Mouse (Mus musculus): ENCODE measurements at regions not wholly inside any gene's neighbourhood (a gene's known extent, or its start where the extent isn't known, plus 50 kb on each side); places are given as distances from the start of the nearest gene placed in this dataset.

- ATAC-seq (ENCODE audit: insufficient read depth, low read depth) = no peak
- Histone ChIP-seq H3K4me1 (ENCODE audit: control insufficient read depth, insufficient read depth) (no peaks in the 10 kb centered on the region), H3K4me3 (ENCODE audit: low read depth, low read length) (no peak overlapping the region), H3K27me3 (ENCODE audit: control insufficient read depth, insufficient read depth, low read length) (no peaks in the 10 kb centered on the region), H3K9me3 (replicated peaks; ENCODE audit: control insufficient read depth, low read length) (no peaks in the 10 kb centered on the region), H3K4me2 (ENCODE audit: low read depth, low read length) (no peak overlapping the region), H3K9ac (replicated peaks; ENCODE audit: low read depth, low read length) (no peak overlapping the region), H3K27ac (ENCODE audit: low read depth) (no peak overlapping the region), H3K36me3 (replicated peaks; ENCODE audit: control insufficient read depth, insufficient read depth, low read length) (no peaks in the 10 kb centered on the region)
- WGBS = 48% methylated on average over 6 of the region's 6 CpGs
- TF ChIP-seq CTCF (IDR thresholded peaks at IDR 0.05; ENCODE audit: low read depth) (no peak), EP300 (IDR thresholded peaks at IDR 0.05; ENCODE audit: low read depth) (no peak)
- no peak for DNase-seq (ENCODE audit: low spot score)
Observed at GRCm38 (mm10) chr1:124845681-124846080, 589.8 kb downstream of the Actr3 start.

- H3K9ac ChIP-seq (replicated peaks; ENCODE audit: low read depth, low read length) = no peak overlapping the region
- H3K36me3 ChIP-seq (replicated peaks; ENCODE audit: control insufficient read depth, insufficient read depth, low read length) = no peaks in the 10 kb centered on the region
- no peak overlapping the region for H3K27ac ChIP-seq (ENCODE audit: low read depth)
- no peaks in the 10 kb centered on the region for H3K27me3 ChIP-seq (ENCODE audit: control insufficient read depth, insufficient read depth, low read length)
- ATAC-seq (ENCODE audit: insufficient read depth, low read depth) (no peak), DNase-seq (ENCODE audit: low spot score) (no peak)
- WGBS = 72% methylated on average over 7 of the region's 7 CpGs
- H3K4me2 ChIP-seq (ENCODE audit: low read depth, low read length) = no peak overlapping the region
- no peaks in the 10 kb centered on the region; the same call in 1 of the 2 replicates for H3K9me3 ChIP-seq (replicated peaks; ENCODE audit: control insufficient read depth, low read length)
- no peaks in the 10 kb centered on the region for H3K4me1 ChIP-seq (ENCODE audit: control insufficient read depth, insufficient read depth)
- TF ChIP-seq CTCF (IDR thresholded peaks at IDR 0.05; ENCODE audit: low read depth) (no peak), EP300 (IDR thresholded peaks at IDR 0.05; ENCODE audit: low read depth) (no peak)
- H3K4me3 ChIP-seq (ENCODE audit: low read depth, low read length) = no peak overlapping the region
Observed at GRCm38 (mm10) chr1:124825717-124826116, 609.8 kb downstream of the Actr3 start.

- Histone ChIP-seq H3K4me2 (ENCODE audit: low read depth, low read length) (no peak overlapping the region), H3K4me1 (ENCODE audit: control insufficient read depth, insufficient read depth) (no peaks in the 10 kb centered on the region), H3K9ac (replicated peaks; ENCODE audit: low read depth, low read length) (no peak overlapping the region), H3K36me3 (replicated peaks; ENCODE audit: control insufficient read depth, insufficient read depth, low read length) (no peaks in the 10 kb centered on the region), H3K27me3 (ENCODE audit: control insufficient read depth, insufficient read depth, low read length) (no peaks in the 10 kb centered on the region), H3K4me3 (ENCODE audit: low read depth, low read length) (no peak overlapping the region), H3K27ac (ENCODE audit: low read depth) (no peak overlapping the region), H3K9me3 (replicated peaks; ENCODE audit: control insufficient read depth, low read length) (0 out of 2 replicates have a peak, but pooled peaks cover 4% of the 10 kb centered on the region)
- ATAC-seq (ENCODE audit: insufficient read depth, low read depth) (no peak), DNase-seq (ENCODE audit: low spot score) (no peak)
- WGBS = 34% methylated on average over 2 of the region's 2 CpGs
- no peak for TF ChIP-seq CTCF (IDR thresholded peaks at IDR 0.05; ENCODE audit: low read depth)
- TF ChIP-seq EP300 (IDR thresholded peaks at IDR 0.05; ENCODE audit: low read depth) = no peak
Observed at GRCm38 (mm10) chr1:124793026-124793425, 642.5 kb downstream of the Actr3 start.

GRCm38 (mm10) chr1:124790646-124791045, 644.9 kb downstream of the Actr3 start:
- Histone ChIP-seq H3K4me1 (ENCODE audit: control insufficient read depth, insufficient read depth) (no peaks in the 10 kb centered on the region), H3K9ac (replicated peaks; ENCODE audit: low read depth, low read length) (no peak overlapping the region), H3K9me3 (replicated peaks; ENCODE audit: control insufficient read depth, low read length) (0 out of 2 replicates have a peak, but pooled peaks cover 4% of the 10 kb centered on the region), H3K27me3 (ENCODE audit: control insufficient read depth, insufficient read depth, low read length) (no peaks in the 10 kb centered on the region), H3K4me2 (ENCODE audit: low read depth, low read length) (no peak overlapping the region), H3K36me3 (replicated peaks; ENCODE audit: control insufficient read depth, insufficient read depth, low read length) (no peaks in the 10 kb centered on the region), H3K27ac (ENCODE audit: low read depth) (no peak overlapping the region), H3K4me3 (ENCODE audit: low read depth, low read length) (no peak overlapping the region)
- no peak for TF ChIP-seq EP300 (IDR thresholded peaks at IDR 0.05; ENCODE audit: low read depth)
- no peak for TF ChIP-seq CTCF (IDR thresholded peaks at IDR 0.05; ENCODE audit: low read depth)
- DNase-seq (ENCODE audit: low spot score) (no peak), ATAC-seq (ENCODE audit: insufficient read depth, low read depth) (no peak)
- 64% methylated on average over 2 of the region's 2 CpGs for WGBS

- no peaks in the 10 kb centered on the region for H3K4me1 ChIP-seq (ENCODE audit: control insufficient read depth, insufficient read depth)
- no peak overlapping the region for H3K4me2 ChIP-seq (ENCODE audit: low read depth, low read length)
- no peaks in the 10 kb centered on the region for H3K36me3 ChIP-seq (replicated peaks; ENCODE audit: control insufficient read depth, insufficient read depth, low read length)
- TF ChIP-seq CTCF (IDR thresholded peaks at IDR 0.05; ENCODE audit: low read depth) (no peak), EP300 (IDR thresholded peaks at IDR 0.05; ENCODE audit: low read depth) (no peak)
- H3K9me3 ChIP-seq (replicated peaks; ENCODE audit: control insufficient read depth, low read length) = 0 out of 2 replicates have a peak, but pooled peaks cover 4% of the 10 kb centered on the region
- DNase-seq (ENCODE audit: low spot score) = no peak
- ATAC-seq (ENCODE audit: insufficient read depth, low read depth) = no peak
- 69% methylated on average over 3 of the region's 3 CpGs for WGBS
- no peak overlapping the region for H3K27ac ChIP-seq (ENCODE audit: low read depth)
- H3K9ac ChIP-seq (replicated peaks; ENCODE audit: low read depth, low read length) = no peak overlapping the region
- H3K4me3 ChIP-seq (ENCODE audit: low read depth, low read length) = no peak overlapping the region
- H3K27me3 ChIP-seq (ENCODE audit: control insufficient read depth, insufficient read depth, low read length) = no peaks in the 10 kb centered on the region
Observed at GRCm38 (mm10) chr1:124790130-124790529, 645.4 kb downstream of the Actr3 start.

- Histone ChIP-seq H3K4me1 (ENCODE audit: control insufficient read depth, insufficient read depth) (no peaks in the 10 kb centered on the region), H3K9ac (replicated peaks; ENCODE audit: low read depth, low read length) (no peak overlapping the region), H3K27me3 (ENCODE audit: control insufficient read depth, insufficient read depth, low read length) (no peaks in the 10 kb centered on the region), H3K27ac (ENCODE audit: low read depth) (no peak overlapping the region), H3K36me3 (replicated peaks; ENCODE audit: control insufficient read depth, insufficient read depth, low read length) (no peaks in the 10 kb centered on the region), H3K4me2 (ENCODE audit: low read depth, low read length) (no peak overlapping the region), H3K4me3 (ENCODE audit: low read depth, low read length) (no peak overlapping the region), H3K9me3 (replicated peaks; ENCODE audit: control insufficient read depth, low read length) (no peaks in the 10 kb centered on the region)
- ATAC-seq (ENCODE audit: insufficient read depth, low read depth) (no peak), DNase-seq (ENCODE audit: low spot score) (no peak)
- WGBS = 53% methylated on average over 2 of the region's 2 CpGs
- no peak for TF ChIP-seq CTCF (IDR thresholded peaks at IDR 0.05; ENCODE audit: low read depth)
- no peak for TF ChIP-seq EP300 (IDR thresholded peaks at IDR 0.05; ENCODE audit: low read depth)
Observed at GRCm38 (mm10) chr1:124783066-124783465, 652.5 kb downstream of the Actr3 start.
